Mouse (Mus musculus): ENCODE measurements at regions not wholly inside any gene's neighbourhood (a gene's known extent, or its start where the extent isn't known, plus 50 kb on each side); places are given as distances from the start of the nearest gene placed in this dataset.

DNA sequence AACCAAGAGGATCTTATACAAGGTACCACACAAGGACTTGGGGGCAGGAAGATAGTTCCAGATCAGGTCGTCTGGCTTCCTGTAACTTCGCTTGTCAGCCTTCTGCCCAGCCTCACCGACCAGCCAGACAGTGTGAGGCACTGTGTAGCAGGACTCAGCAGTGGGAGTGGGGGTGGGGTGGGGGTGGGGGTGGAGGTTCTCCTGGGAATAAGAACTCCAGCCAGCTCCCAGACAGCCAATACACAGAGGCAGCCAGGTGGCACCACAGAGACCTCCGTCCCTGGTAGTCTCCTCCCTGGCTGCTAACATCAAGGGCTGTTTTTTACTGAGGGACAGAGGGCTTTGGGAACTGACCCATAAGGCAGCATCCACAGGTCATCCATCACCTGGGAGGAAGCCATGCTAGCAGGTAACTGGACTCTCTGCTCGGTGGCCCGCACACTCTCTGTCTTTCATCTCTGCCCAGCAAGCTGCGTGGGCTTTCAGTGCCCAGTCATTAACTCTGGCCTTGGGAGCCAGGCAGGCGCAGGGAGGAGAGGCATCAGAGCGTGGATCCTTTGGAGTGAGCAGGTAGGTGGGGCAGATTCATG, 60.3 kb upstream of the Wnt4 start:
- DNase-seq (ENCODE audit: low spot score): no peak

DNA sequence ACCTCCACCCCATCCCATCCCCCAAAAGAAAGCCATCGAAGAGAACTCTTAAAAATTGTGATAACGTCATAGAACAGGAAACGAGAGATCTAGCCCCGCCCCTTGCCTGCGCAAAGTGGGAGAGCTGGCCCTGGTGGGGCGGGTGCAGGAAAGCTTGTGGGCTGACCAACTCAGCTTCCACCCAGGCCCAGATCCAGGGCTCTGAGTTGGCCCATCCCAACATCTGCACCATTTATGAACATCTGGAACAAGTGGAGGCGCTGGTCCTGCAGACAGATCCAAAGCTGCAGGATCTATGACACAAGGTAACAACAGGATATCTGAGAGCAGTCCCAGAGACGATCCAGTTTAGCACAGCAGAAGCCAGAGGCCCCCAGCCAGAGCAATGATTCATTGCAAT, 62.7 kb upstream of the Wnt4 start:
- no peak for DNase-seq (ENCODE audit: low spot score)

DNA sequence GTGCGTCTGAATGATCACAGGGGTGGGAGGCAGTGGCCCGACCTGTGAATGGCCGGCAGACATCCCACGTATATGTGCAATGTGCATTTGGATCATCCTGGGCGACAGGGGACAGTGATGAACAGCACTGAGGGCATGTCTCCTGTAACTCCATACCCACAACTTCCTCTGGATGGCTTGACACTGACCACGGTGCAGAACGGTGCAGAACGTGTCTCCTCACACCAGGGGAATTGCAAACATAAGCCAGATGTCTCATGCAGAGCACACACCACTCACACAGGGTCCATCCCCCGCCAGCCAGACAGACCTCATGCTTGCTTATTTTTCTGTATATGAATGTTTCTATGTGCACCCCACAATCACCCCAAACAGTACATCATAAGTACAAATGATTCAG, 64.4 kb upstream of the Wnt4 start:
- DNase-seq (ENCODE audit: low spot score): no peak

DNA sequence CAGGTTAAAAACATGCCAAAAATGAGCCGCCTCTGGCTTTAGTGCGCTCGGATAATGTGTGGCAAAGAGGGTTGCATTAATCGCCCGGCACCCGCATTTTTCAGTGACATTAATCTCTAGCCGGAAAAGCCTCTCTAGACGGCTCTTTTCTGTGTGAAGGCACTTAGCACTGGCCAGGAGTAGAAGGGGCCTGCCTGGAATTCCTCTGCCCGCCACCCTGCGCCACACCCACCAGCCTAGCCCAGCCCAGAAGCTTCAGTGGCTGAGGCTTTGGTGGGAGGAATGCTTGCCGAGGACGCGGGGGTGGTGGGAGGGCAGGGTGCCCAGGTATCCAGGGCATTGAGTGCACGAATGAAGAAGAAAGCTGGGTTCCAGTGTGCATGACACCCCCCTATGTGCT, 65.2 kb upstream of the Wnt4 start:
- no peak for DNase-seq (ENCODE audit: low spot score)

DNA sequence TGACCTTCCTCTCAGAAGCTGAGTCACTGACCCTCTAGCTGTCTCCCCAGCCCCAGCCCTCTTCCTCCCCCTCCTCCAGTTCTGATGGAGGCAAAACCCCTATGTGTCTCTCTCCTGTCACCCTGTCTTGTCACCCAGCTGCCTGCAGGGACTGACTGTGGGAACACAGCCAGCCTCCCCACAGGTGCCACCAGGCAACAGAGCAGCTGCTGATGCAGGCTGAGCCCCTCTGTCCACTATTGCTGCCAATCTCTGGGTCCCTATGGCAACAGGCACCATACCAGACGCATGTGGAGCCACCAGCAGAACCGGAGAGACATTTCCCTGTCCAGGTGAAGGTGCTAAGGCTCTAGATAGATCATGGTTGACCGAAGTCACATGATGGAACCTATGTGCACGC, 66.0 kb upstream of the Wnt4 start:
- no peak for DNase-seq (ENCODE audit: low spot score)

DNA sequence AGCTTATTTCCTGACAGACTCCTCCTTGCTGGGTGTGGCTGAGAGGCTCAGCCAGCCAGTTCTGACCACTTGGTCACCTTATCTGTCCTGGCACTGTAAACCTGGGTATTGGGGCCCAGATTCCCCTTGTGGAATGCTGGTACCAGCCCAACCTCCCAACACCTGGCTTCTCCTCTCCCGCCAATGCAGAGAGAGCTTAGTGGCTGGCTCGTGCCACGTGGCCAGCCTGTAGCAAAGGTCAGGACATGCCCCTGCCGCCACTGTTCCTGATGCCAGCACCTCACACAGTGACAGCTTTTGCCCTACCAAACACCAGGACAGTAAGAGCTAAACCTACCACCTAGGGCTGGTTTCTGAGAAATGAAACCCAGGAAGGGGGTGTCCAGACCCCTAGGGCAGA, 66.8 kb upstream of the Wnt4 start:
- no peak for DNase-seq (ENCODE audit: low spot score)

DNA sequence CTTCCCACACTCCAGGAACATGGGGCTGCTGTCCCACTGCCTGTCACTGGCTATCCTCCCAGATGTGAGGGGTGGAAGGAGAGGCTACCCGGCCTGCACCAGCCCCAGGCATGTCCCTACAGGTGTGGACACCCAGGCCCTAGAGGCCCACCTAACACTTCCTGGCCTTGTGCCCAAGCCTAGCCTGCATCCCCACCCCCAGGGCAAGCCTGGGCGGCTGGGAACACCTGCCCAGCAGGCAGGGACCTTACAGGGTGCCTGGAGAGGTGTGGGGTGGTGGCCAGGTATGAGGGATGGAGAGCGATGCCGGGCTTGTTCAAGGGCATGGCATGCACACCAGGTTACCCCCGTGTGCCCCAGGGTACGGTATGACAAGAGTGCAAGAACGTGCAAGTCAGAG, 76.3 kb upstream of the Wnt4 start:
- DNase-seq (ENCODE audit: low spot score): no peak

DNA sequence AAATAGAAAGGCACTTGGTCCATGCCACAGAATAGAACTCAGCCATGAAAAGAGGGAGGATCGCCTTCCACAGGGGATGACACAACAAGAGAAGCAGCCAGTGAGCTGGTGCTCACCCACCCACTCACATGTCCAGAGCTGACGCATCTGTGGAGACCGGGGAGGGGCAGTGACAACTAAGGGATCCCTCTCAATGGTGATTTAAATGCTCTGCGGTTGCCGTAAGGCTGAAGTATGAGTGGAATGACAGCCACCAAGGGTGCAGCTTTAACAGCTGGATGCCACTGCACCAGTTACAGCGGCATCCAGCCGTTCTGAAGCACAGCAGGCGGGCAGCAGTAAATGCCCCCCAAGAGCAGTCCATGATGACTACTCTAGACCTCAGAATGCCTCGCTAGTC, 76.9 kb upstream of the Wnt4 start:
- DNase-seq (ENCODE audit: low spot score): peak; percentile 27

DNA sequence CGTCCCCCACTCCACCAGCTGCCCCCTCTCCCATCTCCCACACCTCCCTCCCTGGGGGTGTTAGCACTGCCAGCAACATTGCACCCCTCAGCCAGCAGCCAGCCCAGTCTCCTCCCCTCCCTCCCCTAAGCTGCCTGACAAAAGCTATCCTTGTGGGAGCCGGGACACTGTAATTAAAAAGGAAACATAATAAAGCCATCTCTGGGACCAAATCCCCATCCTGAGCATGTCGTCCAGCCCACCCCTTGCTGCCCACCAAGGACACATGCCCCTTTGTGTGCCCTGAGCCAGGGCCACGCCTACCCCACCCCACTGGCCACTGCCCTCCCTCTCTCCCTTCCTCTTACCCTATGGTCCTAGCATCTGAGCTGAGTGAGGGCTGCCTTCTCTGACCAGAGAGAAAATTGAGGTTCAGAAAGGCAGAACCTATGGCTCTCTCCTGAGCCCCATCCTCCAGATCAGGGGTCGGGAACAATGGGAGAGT, 80.8 kb upstream of the Wnt4 start:
- DNase-seq (ENCODE audit: low spot score): no peak

DNA sequence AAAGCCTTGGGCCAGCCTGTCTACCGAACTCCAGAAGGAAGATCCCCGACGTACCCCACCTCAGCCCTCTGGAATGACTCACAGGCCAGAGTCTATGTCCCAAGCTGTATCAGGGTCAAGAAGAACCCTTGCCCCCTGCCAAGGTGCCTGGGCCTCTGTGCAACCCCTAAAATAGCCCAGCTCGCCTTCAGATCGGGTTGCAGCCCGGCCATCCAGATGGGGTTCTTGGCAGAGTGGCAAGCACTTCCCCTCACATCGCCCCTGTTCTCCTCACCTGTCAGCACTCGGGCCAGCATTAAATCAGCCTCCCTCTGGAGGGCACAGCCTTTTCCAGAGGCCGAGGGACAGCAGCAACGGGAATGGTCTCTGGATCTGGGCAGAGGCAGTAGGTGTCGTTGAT, 83.2 kb upstream of the Wnt4 start:
- no peak for DNase-seq (ENCODE audit: low spot score)

DNA sequence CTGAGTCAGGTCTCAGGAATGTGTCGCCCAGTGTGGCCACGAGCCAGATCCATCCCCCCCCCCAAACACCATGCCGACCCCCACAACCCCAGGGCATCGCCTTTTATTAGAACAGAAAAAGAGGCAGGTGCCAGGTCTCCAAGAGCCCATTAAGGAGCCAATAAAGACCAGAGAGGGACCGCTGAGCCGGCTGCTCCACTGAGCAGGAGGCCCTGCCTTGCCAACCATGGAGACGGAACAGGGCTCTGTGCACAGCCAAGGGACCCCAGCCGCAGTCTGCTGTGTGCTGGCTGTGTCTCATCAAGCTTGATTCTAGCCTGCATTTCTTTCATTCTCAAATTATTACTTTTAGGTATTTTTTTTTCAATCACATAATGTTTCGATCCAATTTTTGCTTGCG, 86.7 kb upstream of the Wnt4 start:
- DNase-seq (ENCODE audit: low spot score): no peak

DNA sequence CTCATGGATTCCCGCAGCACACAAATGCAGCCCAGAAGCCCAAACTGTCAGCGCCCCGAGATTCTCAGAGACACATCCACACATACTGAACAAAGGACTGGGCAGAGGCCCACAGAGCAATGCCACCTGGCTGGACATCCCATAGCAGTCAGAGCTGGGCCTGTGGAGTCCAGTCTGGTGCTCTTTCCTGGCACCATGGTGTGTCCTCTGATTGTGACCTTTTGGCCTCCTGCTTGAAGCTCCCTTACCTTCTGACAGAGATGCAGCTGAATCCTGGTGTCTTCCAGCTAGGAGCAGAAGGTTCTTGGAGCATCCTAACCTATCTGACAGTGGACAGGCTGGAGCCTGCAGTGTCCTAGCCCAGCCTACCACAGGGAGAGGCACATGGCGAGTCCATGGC, 87.5 kb upstream of the Wnt4 start:
- DNase-seq (ENCODE audit: low spot score): no peak

DNA sequence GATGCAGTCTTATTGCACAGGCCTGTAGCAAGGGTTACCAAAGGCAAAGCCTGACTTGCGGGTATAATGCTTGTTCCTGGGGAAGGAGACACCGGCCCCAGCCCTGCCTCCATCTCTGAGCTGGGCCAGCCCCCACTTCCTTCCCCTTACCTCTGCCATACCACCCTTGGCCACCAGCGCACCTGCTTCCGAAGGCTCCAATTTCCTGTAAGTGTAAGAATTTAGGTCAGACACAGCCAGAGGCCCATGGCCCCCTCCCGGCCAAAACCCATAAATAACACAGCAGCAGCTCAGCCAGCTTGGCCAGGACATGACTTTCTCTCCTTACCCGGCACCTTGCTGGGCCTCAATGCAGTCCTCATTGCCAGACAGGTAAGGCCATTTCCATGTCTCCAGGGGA, 88.2 kb upstream of the Wnt4 start:
- no peak for DNase-seq (ENCODE audit: low spot score)

DNA sequence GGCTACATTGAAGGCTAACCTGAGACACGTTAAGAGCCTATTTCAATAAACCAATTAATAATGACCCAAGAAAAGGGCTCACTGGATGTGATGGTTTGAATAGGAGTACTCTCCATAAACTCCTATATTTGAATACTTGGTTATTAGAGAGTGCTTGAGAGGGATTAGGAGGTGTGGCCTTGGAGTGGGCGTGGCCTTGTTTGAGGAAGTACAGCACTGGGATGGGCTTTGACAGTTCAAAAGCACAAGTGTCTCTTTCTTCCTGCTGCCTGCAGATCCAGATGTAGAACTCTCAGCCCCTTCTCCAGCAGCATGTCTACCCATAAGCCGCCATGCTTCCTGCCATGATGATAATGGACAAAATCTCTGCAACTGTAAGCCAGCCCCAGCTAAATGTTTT, 89.7 kb upstream of the Wnt4 start:
- no peak for DNase-seq (ENCODE audit: low spot score)

DNA sequence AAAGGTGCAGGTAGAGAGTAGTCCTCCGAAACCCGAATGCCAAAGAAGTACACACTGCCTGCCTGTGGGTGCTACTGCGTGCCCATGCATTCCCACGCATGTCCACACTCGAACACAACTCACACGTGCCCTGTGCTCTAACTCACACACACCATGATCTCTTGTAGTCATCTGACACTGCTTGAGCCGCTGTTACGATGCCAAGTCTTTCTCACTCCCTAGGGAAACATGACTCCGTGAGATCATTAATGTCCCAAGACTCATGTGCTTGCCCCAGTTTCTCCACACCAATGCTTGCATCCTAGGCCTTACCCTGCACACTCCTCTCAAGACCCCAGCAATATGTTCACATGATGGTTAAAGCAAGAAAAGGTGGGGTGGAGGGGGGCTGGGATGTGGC, 90.2 kb upstream of the Wnt4 start:
- DNase-seq (ENCODE audit: low spot score): no peak

DNA sequence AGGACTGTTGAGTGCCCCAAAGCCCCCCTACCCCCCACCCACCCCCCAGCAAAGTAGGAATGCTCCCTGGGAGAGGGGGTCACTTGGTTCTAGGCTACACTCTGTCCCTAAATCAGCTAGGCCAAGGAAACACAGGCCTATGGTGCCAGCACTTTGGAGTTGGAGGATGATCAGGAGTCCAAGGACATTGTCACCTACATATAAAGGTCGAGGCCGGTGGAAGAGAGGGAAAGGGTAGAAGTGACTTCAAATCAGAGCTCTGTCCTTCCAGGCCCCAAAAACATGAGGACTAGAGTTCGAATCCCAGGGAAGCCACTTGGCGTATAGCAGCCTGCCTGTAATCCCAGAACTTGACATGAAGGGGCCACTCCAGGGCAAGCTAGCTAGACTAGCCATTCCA, 92.3 kb upstream of the Wnt4 start:
- no peak for DNase-seq (ENCODE audit: low spot score)

DNA sequence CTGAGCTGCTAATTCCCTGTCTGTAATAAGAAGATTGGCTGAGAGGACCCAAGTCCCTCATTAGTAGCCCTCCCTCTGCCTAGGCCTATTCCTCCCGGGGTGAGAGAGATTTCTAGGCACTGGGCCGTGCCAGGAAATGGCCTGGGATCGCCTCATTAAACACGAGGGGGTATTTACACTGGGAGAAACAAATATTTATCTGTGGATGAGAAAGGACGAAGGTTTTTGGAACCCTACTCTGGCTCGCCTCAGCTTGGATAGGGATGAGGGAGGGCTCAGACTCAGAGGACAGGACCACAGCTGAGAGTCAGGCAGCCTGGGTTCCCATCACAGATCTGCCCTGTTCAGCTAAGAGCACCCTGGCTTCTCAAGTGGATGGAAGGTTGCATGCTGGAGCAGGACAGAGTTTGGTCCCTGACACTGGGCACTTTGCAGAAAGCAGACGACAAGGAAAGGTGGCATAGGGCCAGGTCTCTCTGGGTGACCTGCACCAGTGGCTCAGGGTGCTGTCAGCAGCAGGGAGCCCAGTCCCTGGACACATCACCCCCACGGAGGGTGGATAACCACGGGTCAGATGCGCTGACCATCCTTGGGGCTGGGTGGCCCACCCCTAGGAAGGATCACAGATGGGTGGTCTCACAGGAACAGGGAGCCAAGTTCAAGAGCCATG, 94.0 kb upstream of the Wnt4 start:
- DNase-seq (ENCODE audit: low spot score): no peak

DNA sequence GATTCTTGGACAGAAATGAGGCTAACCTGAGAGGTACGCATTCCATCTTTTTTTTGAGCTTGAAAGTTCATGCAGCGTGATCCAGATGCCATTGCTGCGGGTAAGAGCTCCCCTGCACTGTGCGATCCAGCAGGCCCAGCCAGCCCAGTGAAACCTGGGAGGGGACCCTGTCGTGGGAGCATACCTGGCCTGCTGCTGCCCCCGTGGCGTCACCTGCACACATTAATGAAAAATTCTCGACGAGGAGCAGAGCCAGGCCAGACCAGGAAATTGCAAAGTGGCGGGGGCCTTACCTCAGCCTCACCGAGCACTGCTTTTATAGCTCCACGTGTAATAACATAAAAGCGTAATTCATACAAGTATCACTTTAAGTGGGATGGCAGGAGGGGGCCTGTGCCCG, 94.7 kb upstream of the Wnt4 start:
- DNase-seq (ENCODE audit: low spot score): no peak

DNA sequence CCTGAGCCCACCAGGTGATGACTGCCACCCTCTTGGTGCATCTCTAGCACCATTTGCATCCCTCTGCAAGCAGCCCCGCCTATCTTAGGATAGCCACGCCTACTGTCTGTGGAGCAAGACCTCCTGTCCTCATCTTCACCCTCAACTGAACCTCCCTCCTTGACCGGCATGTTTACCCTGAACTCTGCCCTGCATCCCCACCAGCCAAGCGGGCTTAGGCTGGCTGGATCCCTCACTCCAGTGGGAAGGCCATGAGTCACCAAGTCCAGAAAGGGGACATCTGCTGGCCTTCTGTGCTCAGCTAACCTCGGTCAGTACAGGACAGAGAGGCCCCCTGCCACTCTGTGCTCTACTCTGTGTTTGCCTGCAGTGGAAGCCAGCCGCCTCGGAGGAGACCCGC, 96.0 kb upstream of the Wnt4 start:
- no peak for DNase-seq (ENCODE audit: low spot score)

DNA sequence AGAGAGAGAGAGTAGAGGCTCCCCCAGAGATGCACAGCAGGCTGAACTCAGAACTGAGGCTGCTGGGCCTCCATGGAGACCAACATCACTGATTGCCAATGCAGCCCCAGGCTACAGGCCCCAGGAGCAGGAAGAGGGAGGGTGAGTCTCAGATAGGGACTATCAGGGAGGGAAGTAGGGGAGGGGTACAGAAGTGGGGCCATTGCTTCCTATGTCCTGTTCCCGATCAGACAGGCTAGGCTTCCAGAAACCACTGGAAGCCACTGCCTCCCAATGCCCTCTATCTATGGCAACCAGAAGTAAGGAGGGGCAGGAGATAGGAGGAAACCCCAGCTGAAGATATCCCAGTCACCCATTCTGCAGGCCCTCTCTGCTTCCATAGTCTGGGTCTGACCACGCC, 97.2 kb upstream of the Wnt4 start:
- no peak for DNase-seq (ENCODE audit: low spot score)

DNA sequence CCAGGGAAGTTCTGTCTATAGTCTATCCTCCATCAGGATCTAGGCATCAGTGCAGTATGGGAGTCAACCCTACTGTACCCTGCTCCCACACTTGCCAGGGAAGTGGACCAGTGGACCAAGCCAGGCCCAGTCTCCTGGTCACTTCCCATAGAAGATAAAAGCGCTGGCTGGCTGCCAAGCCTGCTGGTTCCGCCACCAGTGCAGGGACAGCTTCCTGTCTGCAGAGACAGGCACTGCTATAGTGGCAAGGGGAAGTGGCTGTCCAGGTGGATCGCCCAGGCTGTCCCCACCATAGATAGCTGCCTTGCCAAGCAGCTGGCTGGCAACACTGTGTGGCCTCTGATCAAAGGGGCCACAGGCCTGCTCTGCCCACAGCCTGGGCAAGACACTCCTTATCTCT, 98.5 kb upstream of the Wnt4 start:
- DNase-seq (ENCODE audit: low spot score): peak; percentile 64

DNA sequence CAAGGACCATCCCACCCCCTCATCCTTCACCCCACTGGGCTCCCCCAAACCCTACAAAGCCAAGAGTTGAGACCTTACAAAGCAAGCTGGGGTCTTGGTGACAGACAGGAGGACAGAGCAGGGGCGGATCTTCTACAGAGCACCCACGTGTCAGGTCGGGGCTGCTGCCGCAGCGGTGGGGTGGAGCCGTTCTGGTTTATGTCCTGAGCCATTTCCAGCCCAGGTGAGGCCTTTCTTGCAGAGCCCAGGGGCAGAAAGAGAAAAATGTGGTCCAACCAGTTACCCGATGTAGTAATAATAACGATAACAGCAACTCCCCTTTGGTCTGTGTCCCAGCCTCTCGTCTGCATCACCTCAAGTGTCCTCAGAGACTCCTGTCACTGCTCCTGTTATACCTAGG, 112.4 kb upstream of the Wnt4 start:
- DNase-seq (ENCODE audit: low spot score): no peak

DNA sequence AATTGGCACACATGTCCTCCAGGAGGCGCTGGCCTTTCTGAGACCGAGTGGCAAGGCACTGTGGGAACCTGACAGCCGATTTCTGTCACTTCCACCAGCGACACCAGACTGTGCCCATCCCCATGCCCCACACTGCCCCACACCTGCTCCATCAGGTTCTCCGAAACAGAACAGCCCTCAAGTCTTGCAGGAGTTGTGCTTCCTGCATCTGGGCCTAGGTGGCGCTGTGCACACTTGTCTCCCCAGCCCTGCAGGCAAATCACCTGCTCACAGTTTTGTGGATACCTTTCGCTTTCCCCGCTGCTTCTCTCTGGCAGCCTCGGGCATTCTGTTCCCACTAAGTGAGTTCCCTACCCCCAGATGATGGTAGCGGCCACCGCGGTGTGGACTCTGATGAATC, 112.9 kb upstream of the Wnt4 start:
- DNase-seq (ENCODE audit: low spot score): peak; percentile 86

DNA sequence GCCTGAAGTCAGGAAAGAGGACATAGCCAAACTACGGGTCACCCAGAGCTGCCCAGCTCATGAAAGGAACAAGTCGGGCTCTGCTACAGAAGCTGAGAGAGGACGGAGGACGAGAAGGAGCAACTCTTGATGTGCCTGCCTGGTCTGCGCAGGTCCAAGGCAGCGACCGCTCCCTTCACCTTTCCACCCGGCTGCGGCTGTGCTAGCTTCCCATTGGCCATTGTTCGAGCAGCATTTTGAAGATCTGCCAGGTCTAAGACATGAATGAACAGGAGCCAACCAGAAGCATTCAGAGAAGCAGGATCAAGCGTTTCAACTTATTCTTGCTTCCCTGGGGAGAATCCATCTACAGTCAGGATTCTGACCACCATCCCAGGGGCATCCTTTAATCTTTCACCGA, 113.3 kb upstream of the Wnt4 start:
- DNase-seq (ENCODE audit: low spot score): no peak
